Mouse (Mus musculus): ENCODE results near the gene Myo1h.

The Myo1h gene

DNA sequence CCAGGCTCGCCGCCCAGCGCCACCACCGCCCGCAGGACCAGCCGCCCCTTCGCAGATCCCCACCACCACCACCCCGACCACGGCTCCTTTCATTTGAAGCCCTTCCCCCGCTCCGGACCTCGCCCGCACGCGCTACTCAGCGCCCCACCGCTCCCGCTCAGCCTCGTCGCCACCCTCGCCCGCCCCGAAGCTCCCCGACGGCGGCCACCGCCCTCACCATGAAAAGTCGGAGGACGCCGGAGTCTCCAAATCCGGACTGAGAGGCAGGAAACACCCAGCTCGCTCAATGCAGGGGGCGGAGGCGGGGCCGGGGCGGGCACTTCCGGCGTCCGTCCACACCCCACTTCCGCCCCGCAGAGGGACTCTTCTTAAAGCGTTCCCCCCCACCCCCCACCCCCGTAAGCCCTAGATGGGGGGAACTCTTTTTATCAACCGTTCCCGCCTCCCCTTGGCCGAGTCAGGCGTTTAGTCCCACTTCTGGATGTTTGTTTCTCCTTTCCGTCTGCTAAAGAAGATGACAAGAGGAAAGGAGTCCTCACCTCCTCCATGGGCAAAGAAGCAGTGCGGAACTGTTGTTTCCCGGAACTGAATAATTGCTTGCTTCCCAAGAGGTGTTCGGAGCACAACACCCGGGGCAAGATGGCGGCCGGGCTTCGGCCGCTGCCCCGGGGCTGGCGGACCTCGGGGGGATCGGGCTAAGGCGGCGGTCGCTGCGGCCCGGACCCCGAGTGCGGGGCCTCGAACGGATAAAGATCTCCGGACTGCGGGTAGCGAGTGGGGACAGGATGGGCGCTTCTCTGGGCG lies 91.4 kb downstream of the Myo1h start, which contains the start of the genes Kctd10 and Ube3b:
TSS of gene Kctd10 (minus strand) at position 300 of the 804 bp plus-strand sequence.
TSS of gene Ube3b (plus strand) at position 399 of the 804 bp plus-strand sequence.
- no peaks in the 10 kb centered on the region for H3K36me3 ChIP-seq (ENCODE audit: control insufficient read depth, insufficient read depth, low read length, poor library complexity, severe bottlenecking)
- DNase-seq (ENCODE audit: low read depth, low spot score), result peak; percentile 92
- H3K27me3 ChIP-seq (ENCODE audit: control insufficient read depth, insufficient read depth, low read length, poor library complexity, severe bottlenecking), result no peaks in the 10 kb centered on the region

DNA sequence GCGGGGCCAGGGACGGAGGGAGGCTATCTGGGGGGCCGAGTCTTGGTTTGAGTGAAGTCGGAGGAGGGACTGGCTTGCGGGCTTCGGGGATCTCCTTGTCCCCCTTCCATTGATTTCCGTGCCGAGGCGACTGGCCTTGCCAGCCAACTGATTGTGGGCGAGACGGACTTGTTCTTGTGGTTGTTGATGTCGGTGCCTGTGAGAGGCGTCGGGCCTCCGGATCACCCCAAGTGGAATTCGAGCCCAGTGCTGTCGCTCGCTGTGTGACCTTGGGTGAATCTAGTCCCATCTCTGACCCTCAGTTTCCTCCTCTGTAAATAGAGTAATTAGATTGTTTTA lies 92.0 kb downstream of the Myo1h start:
- H3K27me3 ChIP-seq (ENCODE audit: control insufficient read depth, insufficient read depth, low read length, poor library complexity, severe bottlenecking), result no peaks in the 10 kb centered on the region
- H3K36me3 ChIP-seq (ENCODE audit: control insufficient read depth, insufficient read depth, low read length, poor library complexity, severe bottlenecking), result no peaks in the 10 kb centered on the region
- no peak for DNase-seq (ENCODE audit: low read depth, low spot score)

DNA sequence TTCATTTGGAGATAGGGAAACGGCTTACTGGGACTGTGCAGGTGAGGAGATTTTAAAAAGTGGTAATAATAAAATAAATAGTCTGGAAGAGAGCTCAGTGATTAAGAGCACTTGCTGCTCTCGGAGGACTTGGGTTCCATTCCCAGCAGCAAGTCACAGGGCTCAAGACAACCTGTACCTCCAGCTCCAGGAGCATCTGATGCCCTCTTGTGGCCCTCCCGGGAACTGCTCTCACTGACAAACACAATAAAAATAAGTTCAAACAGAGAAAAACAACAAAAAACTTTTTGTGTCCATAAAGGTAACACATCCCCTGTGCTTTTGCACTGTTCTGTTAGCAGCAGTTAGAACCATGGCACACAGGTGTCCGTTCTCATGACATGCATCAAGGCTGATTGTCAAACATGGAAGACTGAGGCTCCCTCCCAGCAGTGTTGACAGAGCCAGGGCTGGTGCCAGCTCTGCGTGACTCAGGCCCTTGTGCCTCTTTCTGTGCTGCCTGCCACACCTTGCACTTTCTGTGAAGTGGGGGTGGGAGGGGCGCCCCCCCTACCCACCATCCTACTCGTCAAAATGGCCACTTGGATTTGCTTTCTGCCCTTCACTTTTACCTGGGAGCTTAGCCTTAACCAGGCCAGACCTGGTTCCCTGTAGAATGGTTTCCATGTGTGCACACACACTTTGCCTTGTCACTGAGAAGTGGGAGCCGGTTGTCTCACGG lies 94.4 kb downstream of the Myo1h start:
- H3K36me3 ChIP-seq (ENCODE audit: control insufficient read depth, insufficient read depth, low read length, poor library complexity, severe bottlenecking), result peaks cover 2% of the 10 kb centered on the region; the same call in 1 of the 2 replicates
- no peaks in the 10 kb centered on the region for H3K27me3 ChIP-seq (ENCODE audit: control insufficient read depth, insufficient read depth, low read length, poor library complexity, severe bottlenecking)
- peak; percentile 73 for DNase-seq (ENCODE audit: low read depth, low spot score)

DNA sequence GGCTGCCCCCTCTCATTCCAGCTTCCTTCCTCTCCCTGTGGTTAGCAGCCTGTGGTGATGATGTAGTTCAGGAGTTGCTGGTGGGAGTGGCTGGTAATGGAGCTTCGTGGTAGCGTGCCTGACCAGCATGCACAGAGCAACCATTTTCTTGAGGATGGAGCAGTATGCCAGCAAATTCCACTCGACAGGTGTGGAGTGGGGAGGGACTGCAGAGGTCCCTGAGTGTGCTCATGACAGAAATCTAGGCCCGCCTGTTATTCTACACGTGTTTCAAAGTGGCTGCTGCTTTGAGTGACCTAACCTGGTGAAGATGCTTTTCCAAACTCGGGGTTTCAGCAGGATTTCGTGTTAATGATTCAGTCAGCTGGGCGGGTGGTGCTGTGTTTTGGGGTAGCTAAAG lies 95.5 kb downstream of the Myo1h start:
- Histone ChIP-seq H3K27me3 (ENCODE audit: control insufficient read depth, insufficient read depth, low read length, poor library complexity, severe bottlenecking) (no peaks in the 10 kb centered on the region), H3K36me3 (ENCODE audit: control insufficient read depth, insufficient read depth, low read length, poor library complexity, severe bottlenecking) (peaks cover 3% of the 10 kb centered on the region; the same call in 1 of the 2 replicates)
- no peak for DNase-seq (ENCODE audit: low read depth, low spot score)

DNA sequence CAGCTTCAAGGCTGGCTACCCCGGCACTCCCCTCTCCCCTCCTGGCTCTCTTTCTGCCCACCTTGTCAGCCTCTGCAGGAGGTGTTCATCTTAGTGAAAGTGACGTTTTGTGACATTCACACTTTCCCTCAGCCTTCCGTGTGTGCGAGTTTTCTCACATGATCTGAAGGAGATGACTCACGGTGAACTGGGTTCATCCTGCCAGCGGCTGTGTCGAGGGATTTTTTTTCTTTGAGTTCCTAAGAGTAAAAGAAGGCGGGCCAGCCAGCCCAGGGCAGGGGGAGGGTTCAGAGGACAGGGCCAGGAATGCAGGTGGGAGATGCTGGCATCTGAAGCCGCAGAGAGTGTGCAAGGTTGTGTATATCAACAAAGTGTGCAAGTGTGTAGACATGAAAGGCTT lies 104.2 kb downstream of the Myo1h start:
- H3K36me3 ChIP-seq (ENCODE audit: control insufficient read depth, insufficient read depth, low read length, poor library complexity, severe bottlenecking), result peaks cover 11% of the 10 kb centered on the region
- no peaks in the 10 kb centered on the region for H3K27me3 ChIP-seq (ENCODE audit: control insufficient read depth, insufficient read depth, low read length, poor library complexity, severe bottlenecking)
- no peak for DNase-seq (ENCODE audit: low read depth, low spot score)

DNA sequence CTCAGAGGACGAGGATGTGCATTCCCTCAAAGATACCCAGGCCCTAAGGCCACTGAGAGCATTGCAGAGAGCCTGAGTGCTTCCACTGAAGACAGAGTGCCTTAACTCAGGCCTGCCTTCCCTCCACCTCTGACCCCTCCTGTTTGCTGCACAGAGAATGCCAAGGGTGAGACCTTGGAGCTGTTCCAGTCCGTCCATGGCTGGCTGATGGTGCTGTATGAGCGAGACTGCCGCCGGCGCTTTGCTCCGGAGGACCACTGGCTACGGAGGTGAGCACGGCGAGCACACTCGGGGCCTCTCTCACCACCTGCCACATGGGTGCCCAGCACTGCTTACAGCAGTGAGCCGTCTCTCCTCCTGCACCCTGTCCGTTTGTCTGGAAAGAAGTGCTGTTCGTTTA lies 117.6 kb downstream of the Myo1h start:
- Histone ChIP-seq H3K36me3 (ENCODE audit: control insufficient read depth, insufficient read depth, low read length, poor library complexity, severe bottlenecking) (peaks cover 15% of the 10 kb centered on the region), H3K27me3 (ENCODE audit: control insufficient read depth, insufficient read depth, low read length, poor library complexity, severe bottlenecking) (no peaks in the 10 kb centered on the region)
- DNase-seq (ENCODE audit: low read depth, low spot score), result no peak

DNA sequence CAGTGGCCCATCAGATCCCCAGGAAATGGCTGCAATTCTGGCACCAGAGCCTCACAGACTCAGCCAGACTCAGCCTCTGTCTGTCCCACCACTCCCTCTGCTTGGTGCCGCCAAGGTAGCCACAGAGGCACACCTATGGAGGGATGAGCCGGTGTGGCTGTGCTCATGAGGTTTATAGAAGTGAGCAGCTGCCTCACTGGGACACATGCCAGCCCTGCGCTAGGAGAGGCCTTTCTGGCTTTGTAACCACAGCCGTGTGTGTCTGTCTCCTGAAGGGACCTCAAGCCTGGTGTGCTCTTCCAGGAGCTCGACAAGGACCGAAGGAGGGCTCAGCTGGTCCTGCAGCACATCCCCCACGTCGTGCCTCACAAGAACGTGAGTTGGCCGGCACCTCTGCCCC lies 118.3 kb downstream of the Myo1h start:
- H3K36me3 ChIP-seq (ENCODE audit: control insufficient read depth, insufficient read depth, low read length, poor library complexity, severe bottlenecking), result peaks cover 11% of the 10 kb centered on the region
- no peaks in the 10 kb centered on the region for H3K27me3 ChIP-seq (ENCODE audit: control insufficient read depth, insufficient read depth, low read length, poor library complexity, severe bottlenecking)
- no peak for DNase-seq (ENCODE audit: low read depth, low spot score)

DNA sequence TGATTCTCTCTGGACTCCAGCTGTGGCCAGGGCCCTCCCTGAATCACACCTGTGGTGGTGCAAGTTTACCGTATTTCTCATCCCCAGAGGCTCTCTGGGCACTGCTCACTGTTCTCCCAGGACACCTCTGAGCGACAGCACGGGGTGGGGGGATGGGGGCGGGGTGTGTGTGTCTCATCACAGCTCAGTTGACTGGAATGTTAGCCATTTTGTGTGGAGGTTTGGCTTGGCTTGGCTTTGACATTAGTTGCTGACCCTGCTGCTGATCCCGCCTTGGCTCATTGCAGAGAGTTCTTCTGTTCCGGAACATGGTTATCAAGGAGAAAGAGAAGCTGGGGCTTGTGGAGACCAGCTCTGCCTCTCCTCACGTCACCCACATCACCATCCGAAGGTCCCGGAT lies 118.8 kb downstream of the Myo1h start:
- H3K36me3 ChIP-seq (ENCODE audit: control insufficient read depth, insufficient read depth, low read length, poor library complexity, severe bottlenecking), result peaks cover 9% of the 10 kb centered on the region
- no peak for DNase-seq (ENCODE audit: low read depth, low spot score)
- H3K27me3 ChIP-seq (ENCODE audit: control insufficient read depth, insufficient read depth, low read length, poor library complexity, severe bottlenecking), result no peaks in the 10 kb centered on the region

DNA sequence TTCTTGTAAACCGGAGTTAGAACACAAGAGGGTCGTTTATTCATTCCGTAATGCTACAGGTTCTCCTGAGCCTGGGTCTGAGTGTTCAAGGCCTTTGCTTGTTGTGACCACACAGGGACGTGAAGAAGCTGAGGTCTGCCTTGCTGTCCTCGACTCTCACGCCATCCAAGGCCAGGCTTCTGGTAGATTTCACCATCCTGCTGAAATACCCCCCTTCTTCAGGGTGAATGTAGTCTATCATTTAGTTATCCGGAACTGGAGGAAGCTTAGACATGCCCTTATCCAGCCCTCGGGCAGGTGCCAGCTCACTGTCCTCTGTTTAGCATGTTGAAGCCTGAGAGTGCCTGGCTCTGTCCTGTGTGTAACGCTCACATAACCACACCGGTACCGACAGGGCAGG lies 119.9 kb downstream of the Myo1h start:
- Histone ChIP-seq H3K36me3 (ENCODE audit: control insufficient read depth, insufficient read depth, low read length, poor library complexity, severe bottlenecking) (peaks cover 9% of the 10 kb centered on the region), H3K27me3 (ENCODE audit: control insufficient read depth, insufficient read depth, low read length, poor library complexity, severe bottlenecking) (no peaks in the 10 kb centered on the region)
- DNase-seq (ENCODE audit: low read depth, low spot score), result no peak

DNA sequence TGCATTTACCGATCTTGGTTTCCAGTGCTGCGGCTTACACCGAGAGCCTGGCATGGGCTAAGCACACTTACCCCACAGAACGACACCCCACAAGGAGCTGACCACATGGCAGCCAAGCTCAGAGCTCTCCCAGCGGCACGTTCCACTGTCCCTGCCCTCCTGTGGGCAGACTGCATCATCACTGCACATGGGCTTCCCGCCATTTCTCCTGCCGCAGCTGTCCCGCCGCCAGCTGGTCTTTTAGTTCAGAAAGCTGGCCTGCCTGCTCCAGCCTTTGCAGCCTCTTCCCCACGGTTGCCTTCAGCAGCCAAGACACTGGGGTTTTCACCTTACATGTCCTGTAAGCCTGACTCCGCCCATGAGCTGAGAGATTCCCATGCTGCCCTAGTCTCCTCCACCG lies 121.5 kb downstream of the Myo1h start:
- peaks cover 9% of the 10 kb centered on the region for H3K36me3 ChIP-seq (ENCODE audit: control insufficient read depth, insufficient read depth, low read length, poor library complexity, severe bottlenecking)
- no peak for DNase-seq (ENCODE audit: low read depth, low spot score)
- no peaks in the 10 kb centered on the region for H3K27me3 ChIP-seq (ENCODE audit: control insufficient read depth, insufficient read depth, low read length, poor library complexity, severe bottlenecking)

DNA sequence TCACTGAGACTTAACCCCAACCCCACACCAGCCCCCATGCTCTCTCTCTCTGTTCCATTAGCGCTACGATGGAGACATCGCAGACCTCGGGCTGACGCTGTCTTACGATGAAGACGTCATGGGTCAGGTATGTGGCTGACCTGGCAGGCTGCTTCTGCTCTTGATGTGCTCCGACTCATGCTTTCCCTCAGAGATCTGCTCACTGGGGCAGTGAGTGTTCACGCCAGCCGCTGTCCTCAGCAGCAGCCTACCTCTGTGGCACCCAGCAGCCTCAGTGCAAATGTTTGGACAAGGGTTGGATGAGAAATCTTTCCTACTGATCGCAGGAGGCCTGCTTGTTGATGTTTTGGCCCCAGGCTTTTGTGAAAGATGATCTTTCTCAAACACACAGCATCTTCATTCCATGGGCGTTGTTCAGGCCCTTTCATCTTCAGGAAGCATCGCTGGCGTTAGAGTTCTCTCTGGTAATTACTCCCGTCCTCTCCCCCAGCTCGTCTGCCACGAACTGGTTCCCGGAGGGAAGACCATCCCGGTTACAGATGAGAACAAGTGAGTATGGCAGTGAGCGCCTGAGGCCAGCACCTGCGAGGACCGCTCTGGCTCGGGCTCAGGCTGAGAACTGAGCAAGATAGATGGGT lies 123.5 kb downstream of the Myo1h start:
- no peaks in the 10 kb centered on the region for H3K27me3 ChIP-seq (ENCODE audit: control insufficient read depth, insufficient read depth, low read length, poor library complexity, severe bottlenecking)
- no peak for DNase-seq (ENCODE audit: low read depth, low spot score)
- H3K36me3 ChIP-seq (ENCODE audit: control insufficient read depth, insufficient read depth, low read length, poor library complexity, severe bottlenecking), result peaks cover 7% of the 10 kb centered on the region

DNA sequence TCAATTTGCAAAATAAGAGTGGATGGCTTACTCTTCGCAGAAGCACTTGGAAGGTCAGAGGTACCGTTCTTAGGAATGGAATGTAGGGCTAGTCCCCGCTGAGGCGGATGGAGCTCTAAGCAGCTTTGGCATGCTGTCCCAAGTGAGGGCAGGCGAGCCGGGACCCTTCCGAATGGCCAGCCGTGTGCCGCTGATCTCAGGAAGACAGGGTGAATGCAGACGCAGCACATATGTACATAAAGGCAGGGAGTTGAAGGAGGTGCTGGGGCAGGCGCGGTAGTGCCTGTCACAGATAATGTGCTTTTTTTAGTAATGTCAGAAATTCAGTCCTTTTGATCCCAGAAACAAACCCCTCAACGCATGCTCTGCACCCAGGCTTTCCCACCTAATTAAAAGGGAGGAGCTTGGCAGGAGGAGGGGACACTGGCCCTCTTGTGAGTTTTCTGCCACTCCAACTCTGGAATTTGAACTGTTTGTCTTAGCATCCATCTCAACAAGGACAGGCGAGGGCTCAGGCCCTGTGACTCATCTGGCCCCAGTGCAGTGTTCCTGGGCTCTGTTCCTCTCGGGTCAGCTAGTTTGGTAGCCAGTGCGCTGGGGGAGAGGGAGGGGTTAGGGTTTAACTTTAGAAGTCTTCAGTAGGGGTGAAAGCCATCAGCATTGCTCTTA lies 124.2 kb downstream of the Myo1h start:
- H3K36me3 ChIP-seq (ENCODE audit: control insufficient read depth, insufficient read depth, low read length, poor library complexity, severe bottlenecking), result peaks cover 4% of the 10 kb centered on the region
- H3K27me3 ChIP-seq (ENCODE audit: control insufficient read depth, insufficient read depth, low read length, poor library complexity, severe bottlenecking), result no peaks in the 10 kb centered on the region
- no peak for DNase-seq (ENCODE audit: low read depth, low spot score)
